Mouse (Mus musculus): ENCODE data around the gene Sar1a.

GRCm38 (mm10) chr10:61657985-61658384, 22.1 kb upstream of the Sar1a start:
- TF ChIP-seq EP300 (IDR thresholded peaks at IDR 0.05; ENCODE audit: low read depth), result no peak
- peak; percentile 83 for TF ChIP-seq CTCF (IDR thresholded peaks at IDR 0.05; ENCODE audit: low read depth)

Measured in liver, postnatal 0 days (tissue).